Mouse (Mus musculus) hindbrain, embryonic 15.5 days (tissue): ENCODE results near the gene Shisa7. TPM values are rescaled to one million over a fixed set of nuclear protein-coding genes. Genes with fewer than 3 reads are reported as not detected.

Experiments used
- ATAC-seq: fragments of 200-750 bp; cut with Nextera tagmentation; 2 replicates; pipeline ENCODE4 v1.8.0; 2017; ENCODE audit warnings: low read depth, moderate number of reproducible peaks, moderate TSS enrichment; ENCODE audit not compliant: low FRiP score
- H3K27ac ChIP-seq: fragments of 300-500 bp; sonication (generic); replicated peaks from 2 replicates; pipeline ENCODE4 v1.5.1; 2015; ENCODE audit warnings: mild to moderate bottlenecking, inconsistent platforms
- H3K27me3 ChIP-seq: fragments of 300-500 bp; sonication (generic); 2 replicates; pipeline ENCODE4 v1.6.1; 2015; ENCODE audit warnings: control low read depth, inconsistent platforms
- H3K36me3 ChIP-seq: fragments of 300-500 bp; sonication (generic); 2 replicates; pipeline ENCODE4 v1.6.1; 2015; ENCODE audit warnings: control low read depth, inconsistent platforms
- H3K4me1 ChIP-seq: fragments of 300-500 bp; sonication (generic); replicated peaks from 2 replicates; pipeline ENCODE4 v1.6.1; 2015; ENCODE audit warnings: control low read depth, inconsistent platforms
- H3K4me2 ChIP-seq: fragments of 300-500 bp; sonication (generic); 2 replicates; pipeline ENCODE4 v1.6.1; 2015; ENCODE audit warnings: moderate library complexity, mild to moderate bottlenecking, inconsistent platforms
- H3K4me3 ChIP-seq: fragments of 300-500 bp; sonication (generic); 2 replicates; pipeline ENCODE4 v1.5.1; 2015; ENCODE audit warnings: mild to moderate bottlenecking, inconsistent platforms
- H3K9ac ChIP-seq: fragments of 300-500 bp; sonication (generic); 2 replicates; pipeline ENCODE4 v1.6.1; 2015; ENCODE audit warnings: inconsistent platforms
- H3K9me3 ChIP-seq: fragments of 300-500 bp; sonication (generic); 2 replicates; pipeline ENCODE4 v1.6.1; 2016; ENCODE audit warnings: control low read depth, inconsistent platforms
- WGBS: fragments of 180-500 bp; shearing (Covaris S2); methylation state at CpG from one replicate; pipeline ENCODE4 v1.1.7; 2015; 5-methylcytosine and 5-hydroxymethylcytosine counted together
- polyA plus RNA-seq: library from polyadenylated mRNA; unstranded; fragments of >200 nt; fragmentation: Nextera tagmentation; extraction: Ambion mirVana; gene quantifications from 2 replicates; pipeline ENCODE4 v1.2.1, GENCODE M21; 2015

Gene Shisa7
- polyA plus RNA-seq, 1 experiment from 2014 or later = 12.8 TPM

GRCm38 (mm10) chr7:4789436-4789935, 55.0 kb downstream of the Shisa7 start, which contains the start of gene Tmem238:
Gene Tmem238 (minus strand): TSS chr7:4789656.
- ATAC-seq = no peak
- H3K27ac ChIP-seq = peak within 1 kb of the TSS; percentile 71
- peaks cover 5% of the 10 kb centered on the region for H3K36me3 ChIP-seq
- H3K4me1 ChIP-seq = peaks cover 27% of the 10 kb centered on the region
- no peaks in the 10 kb centered on the region for H3K9me3 ChIP-seq
- 8% methylated on average over 40 of the region's 40 CpGs for WGBS
- peak within 1 kb of the TSS; percentile 92 for H3K4me2 ChIP-seq
- no peaks in the 10 kb centered on the region for H3K27me3 ChIP-seq
- H3K4me3 ChIP-seq = peak within 1 kb of the TSS; percentile 56
- H3K9ac ChIP-seq = peak within 1 kb of the TSS; percentile 67

GRCm38 (mm10) chr7:4788499-4789435, 55.7 kb downstream of the Shisa7 start:
- Histone ChIP-seq H3K36me3 (no peaks in the 10 kb centered on the region), H3K9ac (peak overlapping the region; percentile 67), H3K27ac (peak overlapping the region; percentile 71), H3K9me3 (no peaks in the 10 kb centered on the region), H3K4me2 (peak overlapping the region; percentile 92), H3K27me3 (0 out of 2 replicates have a peak, but pooled peaks cover 3% of the 10 kb centered on the region), H3K4me1 (peaks cover 20% of the 10 kb centered on the region), H3K4me3 (peak overlapping the region; percentile 56)
- WGBS = 2% methylated on average over 59 of the region's 64 CpGs
- peak; percentile 49 for ATAC-seq

GRCm38 (mm10) chr7:4783667-4784268, 60.7 kb downstream of the Shisa7 start:
- Histone ChIP-seq H3K27ac (no peak overlapping the region), H3K4me3 (no peak overlapping the region), H3K9me3 (no peaks in the 10 kb centered on the region), H3K36me3 (no peaks in the 10 kb centered on the region), H3K27me3 (peaks cover 26% of the 10 kb centered on the region), H3K4me1 (peaks cover 7% of the 10 kb centered on the region), H3K4me2 (no peak overlapping the region), H3K9ac (no peak overlapping the region)
- 83% methylated on average over 14 of the region's 14 CpGs for WGBS
- ATAC-seq = no peak

- H3K4me1 ChIP-seq = no peaks in the 10 kb centered on the region
- H3K36me3 ChIP-seq = no peaks in the 10 kb centered on the region
- H3K9me3 ChIP-seq = no peaks in the 10 kb centered on the region
- H3K27ac ChIP-seq = no peak within 1 kb of the TSS
- H3K27me3 ChIP-seq = peaks cover 36% of the 10 kb centered on the region
- ATAC-seq = no peak
- no peak within 1 kb of the TSS for H3K4me3 ChIP-seq
- H3K4me2 ChIP-seq = no peak within 1 kb of the TSS
- WGBS = 78% methylated on average over 2 of the region's 2 CpGs
- no peak within 1 kb of the TSS for H3K9ac ChIP-seq
Measured at GRCm38 (mm10) chr7:4782759-4783158, 61.7 kb downstream of the Shisa7 start, which contains the start of the genes Il11 and Tmem190. Gene Il11 (minus strand): TSS chr7:4782859. Gene Tmem190 (plus strand): TSS chr7:4782937.

GRCm38 (mm10) chr7:4782130-4782529, 62.4 kb downstream of the Shisa7 start:
- no peak overlapping the region for H3K9ac ChIP-seq
- no peak overlapping the region for H3K27ac ChIP-seq
- 54% methylated on average over 3 of the region's 3 CpGs for WGBS
- no peak overlapping the region for H3K4me2 ChIP-seq
- H3K4me3 ChIP-seq = no peak overlapping the region
- H3K9me3 ChIP-seq = no peaks in the 10 kb centered on the region
- H3K4me1 ChIP-seq = peaks cover 5% of the 10 kb centered on the region
- H3K27me3 ChIP-seq = peaks cover 41% of the 10 kb centered on the region
- no peaks in the 10 kb centered on the region for H3K36me3 ChIP-seq
- no peak for ATAC-seq

- Histone ChIP-seq H3K4me1 (peaks cover 10% of the 10 kb centered on the region), H3K4me3 (no peak overlapping the region), H3K27ac (no peak overlapping the region), H3K9ac (no peak overlapping the region), H3K9me3 (no peaks in the 10 kb centered on the region), H3K36me3 (no peaks in the 10 kb centered on the region), H3K4me2 (no peak overlapping the region), H3K27me3 (peaks cover 63% of the 10 kb centered on the region)
- WGBS = 42% methylated on average over 5 of the region's 5 CpGs
- ATAC-seq = no peak
Measured at GRCm38 (mm10) chr7:4779921-4780320, 64.6 kb downstream of the Shisa7 start.

- no peak overlapping the region for H3K4me2 ChIP-seq
- H3K36me3 ChIP-seq = no peaks in the 10 kb centered on the region
- peaks cover 65% of the 10 kb centered on the region for H3K27me3 ChIP-seq
- no peak overlapping the region for H3K9ac ChIP-seq
- H3K27ac ChIP-seq = no peak overlapping the region
- H3K9me3 ChIP-seq = no peaks in the 10 kb centered on the region
- peak overlapping the region; percentile 34 for H3K4me3 ChIP-seq
- H3K4me1 ChIP-seq = peaks cover 10% of the 10 kb centered on the region
- ATAC-seq = peak; percentile 24; the same call in 1 of the 2 replicates
- 4% methylated on average over 19 of the region's 20 CpGs for WGBS
Measured at GRCm38 (mm10) chr7:4777851-4778637, 66.5 kb downstream of the Shisa7 start.

- Histone ChIP-seq H3K4me3 (peak overlapping the region; percentile 34), H3K36me3 (no peaks in the 10 kb centered on the region), H3K4me2 (peak overlapping the region; percentile 53), H3K9ac (peak overlapping the region; percentile 25), H3K4me1 (peaks cover 10% of the 10 kb centered on the region), H3K27me3 (peaks cover 57% of the 10 kb centered on the region), H3K9me3 (no peaks in the 10 kb centered on the region), H3K27ac (no peak overlapping the region)
- WGBS = 1% methylated on average over 33 of the region's 56 CpGs
- ATAC-seq = peak; percentile 73
Measured at GRCm38 (mm10) chr7:4776861-4777830, 67.3 kb downstream of the Shisa7 start.

GRCm38 (mm10) chr7:4776131-4776530, 68.4 kb downstream of the Shisa7 start:
- Histone ChIP-seq H3K4me1 (peaks cover 10% of the 10 kb centered on the region), H3K27ac (no peak overlapping the region), H3K4me2 (no peak overlapping the region), H3K9me3 (no peaks in the 10 kb centered on the region), H3K27me3 (peaks cover 57% of the 10 kb centered on the region), H3K9ac (no peak overlapping the region), H3K36me3 (no peaks in the 10 kb centered on the region), H3K4me3 (no peak overlapping the region)
- 54% methylated on average over 10 of the region's 10 CpGs for WGBS
- no peak for ATAC-seq
